Mouse (Mus musculus) retina, adult 2 months (tissue): Measurements from ENCODE around the gene Rita1.

Experiments used
- DNase-seq: peaks from one replicate; pipeline ENCODE4 v3.0.0-alpha.2; 2012; ENCODE audit warnings: low read depth, low spot score

The Rita1 gene

GRCm38 (mm10) chr5:120602210-120602609 is 10.2 kb downstream of the Rita1 start:
- no peak for DNase-seq

GRCm38 (mm10) chr5:120600946-120601668 is 11.3 kb downstream of the Rita1 start:
- DNase-seq = no peak

- no peak for DNase-seq
Measured at GRCm38 (mm10) chr5:120599625-120600024, 12.8 kb downstream of the Rita1 start.

- DNase-seq = no peak
Measured at GRCm38 (mm10) chr5:120594485-120594884, 17.9 kb downstream of the Rita1 start.

DNA sequence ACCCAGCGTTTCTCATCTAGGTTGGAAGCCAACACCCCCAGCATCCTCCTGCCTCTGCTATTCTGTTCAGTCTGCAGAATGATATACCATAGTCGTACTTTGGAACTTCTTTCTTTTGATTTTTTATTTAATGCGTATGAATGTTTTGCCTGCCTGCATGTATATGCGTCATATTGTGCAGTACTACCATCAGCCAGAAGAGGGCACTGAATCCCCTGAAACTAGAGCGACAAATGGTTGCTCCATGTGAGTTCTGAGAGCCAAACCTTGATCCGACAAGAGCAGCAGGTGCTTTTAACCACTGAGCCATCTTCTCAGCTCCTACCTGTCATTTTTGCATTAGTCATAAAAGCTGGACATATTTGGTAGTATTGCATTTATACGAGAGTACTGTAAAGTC is 20.2 kb downstream of the Rita1 start:
- DNase-seq = no peak

GRCm38 (mm10) chr5:120590356-120591010 is 21.9 kb downstream of the Rita1 start:
- DNase-seq = no peak

DNA sequence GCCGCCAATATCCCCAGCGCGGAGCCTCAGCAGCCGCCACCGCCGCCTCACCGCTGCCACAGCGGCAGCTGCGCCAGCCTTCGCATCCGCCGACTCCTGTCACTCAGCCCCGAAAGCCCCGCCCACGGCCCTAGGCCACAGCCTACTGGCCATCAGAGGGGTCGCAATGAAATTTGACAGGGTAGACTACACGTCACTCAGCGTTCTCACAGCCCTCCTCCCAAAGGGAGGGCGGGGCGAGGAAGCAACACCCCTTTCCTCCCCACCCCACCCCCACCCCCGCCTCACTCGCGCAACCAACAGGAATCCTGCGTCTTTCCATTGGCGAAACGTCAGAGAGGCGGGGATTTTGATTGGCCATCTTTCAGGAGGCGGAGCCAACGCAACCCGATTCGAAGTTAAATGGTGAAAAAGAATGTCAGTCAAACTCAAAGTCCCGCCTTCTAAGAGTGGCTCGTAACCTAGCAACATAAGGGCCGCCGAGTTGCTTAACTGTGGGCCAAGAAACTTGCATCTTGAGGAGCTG is 23.8 kb downstream of the Rita1 start, which contains the start of the genes Tpcn1 and Iqcd:
Gene Tpcn1, minus strand, starts transcription at position 105 of the 526 bp plus-strand sequence.
Gene Iqcd, plus strand, starts transcription at position 448 of the 526 bp plus-strand sequence.
- DNase-seq = peak; percentile 98

DNA sequence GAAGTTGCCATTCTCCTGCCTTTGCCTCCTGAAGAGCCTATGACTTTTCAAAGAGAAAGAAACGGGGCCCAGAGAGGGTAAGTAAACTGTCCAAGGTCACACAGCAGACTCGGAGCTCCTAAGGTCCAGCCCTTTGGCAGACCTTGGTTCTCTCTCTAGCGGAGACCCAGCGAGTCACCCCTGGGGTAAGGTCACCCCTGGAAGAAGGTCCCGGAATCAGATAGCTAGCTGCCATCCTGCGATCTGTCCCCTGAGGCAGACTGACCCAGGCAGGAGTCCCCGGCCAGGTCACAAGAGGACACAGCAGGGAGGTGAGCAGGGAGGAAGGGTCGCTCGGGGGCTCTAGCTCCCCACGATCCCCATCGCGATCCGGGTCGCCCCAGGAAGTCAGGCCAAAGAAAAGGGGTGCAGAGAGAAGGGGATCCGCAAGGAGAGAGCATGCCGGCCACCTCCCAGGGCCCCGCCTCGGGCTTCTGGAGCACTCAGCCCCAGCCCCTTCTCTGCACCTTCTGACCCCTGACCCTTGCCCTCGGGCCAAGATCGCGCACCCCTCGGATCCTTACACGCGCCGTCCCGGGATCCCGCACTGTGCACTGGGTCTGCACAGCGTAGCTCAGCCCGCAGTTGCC is 24.3 kb downstream of the Rita1 start:
- DNase-seq = no peak

DNA sequence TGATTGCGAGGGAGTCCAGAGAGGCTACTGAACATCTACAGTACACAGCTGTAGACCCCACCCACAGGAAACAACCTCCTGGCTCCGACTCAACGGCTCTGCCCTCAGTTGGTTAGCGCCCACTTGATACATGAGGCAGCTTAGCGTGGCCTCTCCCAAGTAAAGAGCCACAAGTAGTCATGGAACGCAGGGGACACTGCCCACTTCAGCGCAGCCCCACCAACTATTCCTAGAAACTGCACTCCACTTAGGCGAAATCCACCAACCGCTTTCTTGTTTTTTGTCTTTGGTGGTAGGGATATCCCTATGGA is 24.8 kb downstream of the Rita1 start:
- DNase-seq = no peak

DNA sequence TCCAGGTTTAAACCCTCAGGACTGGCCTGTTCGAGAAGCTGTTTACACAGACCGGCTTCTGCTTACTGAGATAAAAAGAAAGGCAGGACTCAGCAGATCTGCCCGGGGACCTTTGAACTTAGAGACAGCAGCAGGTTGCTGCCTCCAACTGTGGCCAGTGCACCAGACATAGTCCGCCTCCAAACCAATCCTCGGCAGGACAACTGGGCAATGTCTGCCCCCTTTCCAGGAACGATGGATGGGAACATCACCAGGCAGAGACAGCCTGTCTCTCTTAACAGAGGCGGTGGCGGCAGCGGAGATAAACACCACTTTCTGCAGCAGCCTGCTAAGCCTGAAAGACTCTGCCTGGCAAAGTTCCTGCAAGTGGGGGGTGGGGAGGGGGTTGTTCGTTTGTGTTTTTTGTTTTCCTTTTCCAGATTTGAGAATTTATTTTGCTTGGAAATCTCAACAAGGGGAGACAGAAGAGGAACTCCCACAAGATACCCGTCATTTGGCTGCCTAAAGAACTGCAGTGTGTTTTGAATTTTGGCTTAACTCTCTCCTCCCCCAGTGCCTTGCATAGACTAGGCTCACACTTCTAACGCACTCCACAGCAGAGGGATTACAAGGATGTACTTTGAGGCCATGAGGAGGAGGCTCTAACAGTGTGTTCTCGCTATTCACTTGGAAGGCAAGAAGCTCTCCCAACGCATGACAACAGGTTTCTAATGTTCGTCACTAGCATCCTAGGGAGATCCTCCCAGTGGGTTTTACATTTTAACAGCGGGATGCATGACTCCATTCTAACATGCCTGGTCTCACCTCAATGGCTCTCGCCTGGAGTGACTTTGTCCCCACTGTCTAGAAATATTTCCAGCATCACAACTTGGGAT is 25.4 kb downstream of the Rita1 start:
- DNase-seq = no peak

DNA sequence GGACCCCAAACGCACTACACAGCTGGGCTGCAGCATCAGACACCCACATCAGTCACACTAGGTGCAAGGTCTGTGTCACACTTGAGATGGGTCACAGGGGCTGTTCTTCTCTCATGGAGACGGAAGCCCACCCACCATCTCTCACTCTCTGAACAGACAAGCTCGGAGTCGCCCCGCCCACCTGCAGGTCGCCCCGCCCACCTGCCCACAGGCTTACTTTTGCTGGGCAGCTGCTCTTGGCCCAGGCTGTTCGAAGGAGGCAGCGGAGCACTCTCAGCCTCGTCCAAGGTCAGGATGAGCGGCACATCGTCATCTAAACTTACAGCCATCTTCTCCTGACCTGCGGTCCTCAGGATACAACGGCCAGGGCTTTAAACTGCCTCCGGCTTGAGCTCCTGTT is 27.4 kb downstream of the Rita1 start:
- DNase-seq = no peak

DNA sequence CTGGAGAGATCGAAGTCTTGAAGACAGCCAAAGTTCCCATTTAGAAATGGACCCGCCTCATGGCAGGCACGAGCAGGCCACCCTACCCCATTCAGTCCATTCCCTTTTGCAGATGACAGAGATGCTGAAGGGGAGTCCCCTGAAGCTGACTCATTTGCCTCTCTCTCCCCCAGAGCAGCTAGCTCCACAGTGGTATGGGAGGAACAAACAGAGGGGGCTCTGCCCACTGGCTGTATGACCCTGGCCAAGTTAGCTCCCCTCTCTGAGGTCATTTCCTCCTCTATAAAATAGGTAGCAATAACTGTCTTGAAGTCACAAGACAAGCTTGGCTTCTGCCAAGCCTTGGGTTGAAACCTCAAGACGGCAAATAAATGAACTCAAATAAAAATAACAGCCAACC is 28.9 kb downstream of the Rita1 start:
- DNase-seq = no peak

DNA sequence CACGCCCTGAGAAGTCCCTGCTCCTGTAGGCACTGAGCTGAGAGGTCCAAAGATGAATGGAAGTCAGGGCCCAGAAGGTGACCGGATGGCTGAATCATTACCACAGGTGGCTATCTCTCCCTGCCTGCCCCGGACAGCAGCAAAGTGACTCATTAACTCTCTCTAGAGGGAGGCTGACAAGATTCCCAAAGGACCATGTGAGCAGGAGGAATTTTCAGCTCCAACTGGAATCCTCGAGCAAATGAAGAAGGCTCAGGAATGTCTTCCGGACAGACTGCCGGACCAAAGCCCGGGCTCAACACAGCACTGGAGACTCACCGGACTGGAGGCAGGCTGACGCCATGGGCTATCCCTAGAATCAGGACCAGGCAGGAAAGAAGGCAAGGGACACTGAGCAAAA is 30.4 kb downstream of the Rita1 start:
- DNase-seq = no peak

GRCm38 (mm10) chr5:120579898-120580626 is 32.3 kb downstream of the Rita1 start:
- no peak for DNase-seq

DNA sequence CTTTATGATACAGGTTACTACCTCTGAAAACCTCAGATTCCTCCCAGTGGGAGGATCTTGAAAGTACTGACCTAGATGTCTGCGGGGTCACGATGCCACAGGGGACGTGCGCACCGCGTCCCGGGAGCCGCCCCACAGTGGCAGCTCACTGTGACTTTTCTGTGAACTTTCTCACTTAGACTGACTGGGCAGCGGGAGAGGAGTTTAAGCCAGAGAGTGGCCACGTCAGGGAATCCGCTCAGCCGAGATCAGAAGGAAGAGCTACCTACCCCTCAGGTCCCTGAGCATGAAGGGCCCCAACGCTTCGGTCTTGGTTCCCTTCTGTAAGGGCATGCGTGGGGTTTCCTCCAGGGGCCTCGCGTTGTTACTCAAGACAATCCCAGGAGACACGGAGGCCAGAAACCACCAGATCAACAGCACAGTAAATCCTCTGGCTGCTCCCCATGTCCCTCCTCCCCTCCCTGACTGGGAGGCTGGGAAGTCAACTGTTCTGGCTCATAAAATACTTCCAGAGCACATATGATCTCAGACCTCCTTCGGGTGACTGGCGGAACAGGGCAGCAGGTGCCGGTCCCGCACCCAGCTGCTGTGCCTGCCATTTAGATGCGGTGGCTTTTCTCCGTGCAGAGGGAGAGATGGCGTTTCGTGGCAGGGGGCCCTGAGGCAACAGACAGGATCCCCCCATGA is 33.0 kb downstream of the Rita1 start:
- no peak for DNase-seq

- no peak for DNase-seq
Measured at GRCm38 (mm10) chr5:120578504-120579081, 33.8 kb downstream of the Rita1 start.

- DNase-seq = no peak
Measured at GRCm38 (mm10) chr5:120577935-120578441, 34.4 kb downstream of the Rita1 start.

- no peak for DNase-seq
Measured at GRCm38 (mm10) chr5:120576781-120577301, 35.5 kb downstream of the Rita1 start.

DNA sequence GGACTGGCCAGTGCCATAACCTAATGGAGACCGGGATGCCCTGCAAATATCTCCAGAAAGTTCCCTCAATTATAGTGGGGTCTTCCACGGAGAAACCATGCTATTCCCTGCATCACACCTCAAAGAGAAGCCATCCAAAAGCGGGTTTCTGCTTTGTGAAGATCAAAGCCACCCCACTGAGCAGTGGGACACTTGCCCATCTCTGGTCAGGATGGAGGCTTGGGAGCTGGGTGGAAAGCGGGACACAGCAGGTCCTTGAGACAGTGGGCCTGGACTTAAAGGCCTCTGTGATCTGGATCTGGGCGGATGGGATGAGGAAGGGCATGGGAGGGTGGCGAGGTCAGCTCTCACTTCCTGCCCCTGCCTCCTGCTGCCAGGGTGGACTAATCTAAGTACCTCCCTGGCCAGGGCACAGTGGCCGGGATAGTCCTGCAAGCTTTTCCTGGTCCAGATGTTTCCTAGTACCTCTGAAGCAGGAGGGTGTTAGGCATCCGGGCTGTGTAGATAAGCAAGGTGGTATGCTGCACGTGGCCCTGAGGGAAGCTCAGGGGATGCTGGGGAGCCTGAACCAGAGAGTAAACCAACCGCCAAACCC is 37.8 kb downstream of the Rita1 start:
- DNase-seq = no peak
